Mouse (Mus musculus) bone marrow macrophage, adult 2 months (primary cell): Measurements from ENCODE around the gene Fryl.
"Not testable (repeated sequence)": the region's sequence is repeated elsewhere in the genome, so short reads cannot be mapped to it uniquely, and the experiment has no call there.

Experiments
- CTCF ChIP-seq: IDR thresholded peaks from 2 replicates; pipeline ENCODE4 v1.5.1; 2012; ENCODE audit warnings: low read depth, mild to moderate bottlenecking, low read length, moderate library complexity
- POLR2A ChIP-seq: IDR thresholded peaks from 2 replicates; pipeline ENCODE4 v1.6.1; 2012; ENCODE audit warnings: mild to moderate bottlenecking, low read depth, low read length, borderline replicate concordance

DNA sequence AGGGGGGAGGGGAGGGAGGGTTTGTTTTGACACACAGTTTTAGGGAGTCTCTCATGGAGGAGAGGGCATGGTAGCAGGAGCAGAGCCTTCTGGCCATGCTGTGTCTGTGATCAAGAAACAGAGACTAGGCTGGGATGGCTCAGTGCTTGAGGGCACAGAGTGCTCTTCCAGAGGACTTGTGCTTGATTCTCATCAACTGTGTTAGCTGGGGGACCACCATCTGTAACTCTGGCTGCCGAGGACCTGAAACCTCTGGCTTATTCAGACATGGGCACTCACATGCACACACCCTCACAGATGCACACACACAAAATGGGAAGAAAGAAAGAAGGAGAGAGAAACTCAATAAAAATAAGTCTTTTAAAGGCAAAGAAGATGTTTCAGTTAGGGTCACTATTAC is 257.9 kb downstream of the Fryl start:
- not testable (repeated sequence) for TF ChIP-seq CTCF, POLR2A
